19 mouse cellular contexts compared by ENCODE assay signal in genomic region chr7:138338451-138338850, GRCm38 (mm10). TPM values are rescaled to one million over a fixed set of nuclear protein-coding genes. Genes with fewer than 3 reads are reported as not detected.
DNase-seq lines count a peak whose midpoint lies in the region; ATAC-seq lines count a peak whose summit lies in the region.
"Had no signal": no experiment of that assay in that cellular context is flagged by ENCODE, and none has a peak within 500 bp of the region (broad histone marks: within the 10 kb centered on the region; RNA-seq: fewer than 3 reads in every experiment).

No protein-coding gene starts in this region.

- DNase-seq in cerebellum, adult 18-20 months: peak; percentile 16 to 19
- DNase-seq in cerebellum, adult 11 months: no peak
- peak; percentile 28 for DNase-seq in cerebellum, adult 9-11 months
- no peak for DNase-seq in cerebellum, adult 8-10 months
- DNase-seq in cerebellum, postnatal 14 days: peak; percentile 47 to 64
- no peak for DNase-seq in frontal cortex, adult 2 months (ENCODE audit: extremely low spot score in 1 of 2, low spot score in 1 of 2)
- DNase-seq: adrenal gland, adult 8-10 months; adrenal gland, postnatal 14 days; adrenal gland, postnatal 36 days; B cell, adult 2 months; forebrain, postnatal 0 days; gastrocnemius, adult 2 months had no signal

- no peak for ATAC-seq in cerebellum, adult (ENCODE audit: insufficient number of reproducible peaks, low FRiP score, low TSS enrichment)
- ATAC-seq: activated CD4-positive, CD25-positive, alpha-beta regulatory T cell, adult 4 months; CD4-positive, CD25-positive, alpha-beta regulatory T cell, adult 4 months; forebrain, embryonic 13.5 days; forebrain, embryonic 15.5 days; forebrain, postnatal 0 days; Patski had no signal

RNA-seq across cellular contexts. Expression of gene Tcerg1l, which starts 59.1 kb away (rescaled TPM):
- 11.7 and 12.0 TPM in 2 replicates for polyA plus RNA-seq in frontal cortex, adult 2 months (2012; rRNA removed)
- polyA plus RNA-seq: activated CD4-positive, CD25-positive, alpha-beta regulatory T cell, adult 4 months; CD4-positive, CD25-positive, alpha-beta regulatory T cell, adult 4 months; G1E had no signal

Comparison
In these comparisons a context has a peak if more than half of its experiments do, and no peak if none do; other contexts are left out.
1. DNase-seq: peak in cerebellum, adult 18-20 months (2 of 2), cerebellum, adult 9-11 months (single experiment) and cerebellum, postnatal 14 days (2 of 2); none in cerebellum, adult 11 months (single experiment), cerebellum, adult 8-10 months (single experiment) and frontal cortex, adult 2 months (0 of 2).